Mouse (Mus musculus) kidney, postnatal 10 days (tissue): Measurements from ENCODE around the gene Mier2.

Source experiments
- DNase-seq: peaks from one replicate; pipeline ENCODE4 v3.0.0; 2021; ENCODE audit warnings: mixed read lengths

Gene Mier2

GRCm38 (mm10) chr10:79554330-79555237, at the start of gene Mier2:
TSS of gene Mier2 (minus strand) at chr10:79555199.
- peak; percentile 86 for DNase-seq

GRCm38 (mm10) chr10:79597936-79598230, 42.9 kb upstream of the Mier2 start:
- DNase-seq = no peak

GRCm38 (mm10) chr10:79597051-79597935, 42.3 kb upstream of the Mier2 start:
- DNase-seq = no peak

- no peak for DNase-seq
These were observed 40.6 kb upstream of the Mier2 start for GRCm38 (mm10) chr10:79595590-79595929.

GRCm38 (mm10) chr10:79594872-79595589, 40.0 kb upstream of the Mier2 start:
- peak; percentile 71 for DNase-seq

- no peak for DNase-seq
These were observed 39.1 kb upstream of the Mier2 start for GRCm38 (mm10) chr10:79594111-79594510.

GRCm38 (mm10) chr10:79590702-79591101, 35.7 kb upstream of the Mier2 start:
- no peak for DNase-seq

- DNase-seq = no peak
These were observed 32.7 kb upstream of the Mier2 start for GRCm38 (mm10) chr10:79587752-79588126.

- DNase-seq = no peak
These were observed 32.2 kb upstream of the Mier2 start, which contains the start of gene Theg for GRCm38 (mm10) chr10:79587061-79587751. TSS of gene Theg (minus strand) at chr10:79587331.

GRCm38 (mm10) chr10:79586243-79586642, 31.2 kb upstream of the Mier2 start:
- DNase-seq = no peak

- DNase-seq = no peak
These were observed 30.7 kb upstream of the Mier2 start for GRCm38 (mm10) chr10:79585723-79586122.

- DNase-seq = no peak
These were observed 30.1 kb upstream of the Mier2 start for GRCm38 (mm10) chr10:79585136-79585535.

GRCm38 (mm10) chr10:79584426-79584825, 29.4 kb upstream of the Mier2 start:
- DNase-seq = no peak

GRCm38 (mm10) chr10:79584021-79584420, 29.0 kb upstream of the Mier2 start:
- DNase-seq = no peak

- DNase-seq = no peak
These were observed 26.5 kb upstream of the Mier2 start for GRCm38 (mm10) chr10:79581501-79581900.

- peak; percentile 67 for DNase-seq
These were observed 25.8 kb upstream of the Mier2 start for GRCm38 (mm10) chr10:79580811-79581210.

GRCm38 (mm10) chr10:79580356-79580755, 25.4 kb upstream of the Mier2 start:
- no peak for DNase-seq

GRCm38 (mm10) chr10:79579781-79580180, 24.8 kb upstream of the Mier2 start:
- DNase-seq = no peak

- DNase-seq = no peak
These were observed 23.9 kb upstream of the Mier2 start for GRCm38 (mm10) chr10:79578891-79579290.

- DNase-seq = no peak
These were observed 23.3 kb upstream of the Mier2 start for GRCm38 (mm10) chr10:79578276-79578675.

- no peak for DNase-seq
These were observed 22.4 kb upstream of the Mier2 start for GRCm38 (mm10) chr10:79577376-79577775.

- DNase-seq = no peak
These were observed 20.8 kb upstream of the Mier2 start for GRCm38 (mm10) chr10:79575754-79576153.

GRCm38 (mm10) chr10:79574796-79575195, 19.8 kb upstream of the Mier2 start:
- no peak for DNase-seq
